Mouse (Mus musculus) kidney, embryonic 14.5 days (tissue): ENCODE results near the gene Insig2. TPM values are rescaled to one million over a fixed set of nuclear protein-coding genes. Genes with fewer than 3 reads are reported as not detected.

Source experiments
- ATAC-seq: fragments of 200-750 bp; cut with Nextera tagmentation; 2 replicates; pipeline ENCODE4 v1.8.0; 2017; ENCODE audit warnings: moderate number of reproducible peaks, mild to moderate bottlenecking, moderate TSS enrichment, moderate library complexity; ENCODE audit not compliant: low FRiP score, low TSS enrichment
- H3K27ac ChIP-seq: fragments of 300-500 bp; sonication (generic); 2 replicates; pipeline ENCODE4 v1.5.1; 2014; ENCODE audit warnings: low read depth, mild to moderate bottlenecking, low read length, moderate library complexity, mixed read lengths
- H3K27me3 ChIP-seq: fragments of 300-500 bp; sonication (generic); 2 replicates; pipeline ENCODE4 v1.6.1; 2014; ENCODE audit warnings: mild to moderate bottlenecking, low read length; ENCODE audit not compliant: control insufficient read depth, insufficient read depth
- H3K36me3 ChIP-seq: fragments of 300-500 bp; sonication (generic); 2 replicates; pipeline ENCODE4 v1.6.1; 2014; ENCODE audit warnings: low read length, mixed read lengths; ENCODE audit not compliant: control insufficient read depth, insufficient read depth
- H3K4me1 ChIP-seq: fragments of 300-500 bp; sonication (generic); 2 replicates; pipeline ENCODE4 v1.6.1; 2014; ENCODE audit warnings: low read length, mixed read lengths; ENCODE audit not compliant: control insufficient read depth, insufficient read depth
- H3K4me2 ChIP-seq: fragments of 300-500 bp; sonication (generic); replicated peaks from 2 replicates; pipeline ENCODE4 v1.6.1; 2014; ENCODE audit warnings: low read depth, mild to moderate bottlenecking, low read length
- H3K4me3 ChIP-seq: fragments of 300-500 bp; sonication (generic); 2 replicates; pipeline ENCODE4 v1.5.1; 2014; ENCODE audit warnings: mild to moderate bottlenecking, low read length
- H3K9ac ChIP-seq: fragments of 300-500 bp; sonication (generic); 2 replicates; pipeline ENCODE4 v1.6.1; 2014; ENCODE audit warnings: low read depth, mild to moderate bottlenecking, low read length, moderate library complexity
- H3K9me3 ChIP-seq: fragments of 300-500 bp; sonication (generic); 2 replicates; pipeline ENCODE4 v1.6.1; 2016; ENCODE audit warnings: low read length; ENCODE audit not compliant: control insufficient read depth
- WGBS: fragments of 180-500 bp; shearing (Covaris S2); extraction: QIAGEN DNeasy Blood & Tissue Kit; methylation state at CpG from one replicate; pipeline ENCODE4 v1.1.7; 2014; 5-methylcytosine and 5-hydroxymethylcytosine counted together
- polyA plus RNA-seq: library from polyadenylated mRNA; unstranded; fragments of >200 nt; fragmentation: Nextera tagmentation; extraction: Ambion mirVana; gene quantifications from 2 replicates; pipeline ENCODE4 v1.2.1, GENCODE M21; 2014

Gene Insig2
- polyA plus RNA-seq, 1 experiment from 2014 or later: 23.3 TPM

- no peak for ATAC-seq
- no peak overlapping the region for H3K27ac ChIP-seq
- no peak overlapping the region for H3K9ac ChIP-seq
- WGBS: 98% methylated on average over 2 of the region's 2 CpGs
- H3K4me2 ChIP-seq: no peak overlapping the region
- no peaks in the 10 kb centered on the region for H3K36me3 ChIP-seq
- no peak overlapping the region for H3K4me3 ChIP-seq
- peaks cover 8% of the 10 kb centered on the region for H3K4me1 ChIP-seq
- no peaks in the 10 kb centered on the region for H3K27me3 ChIP-seq
- no peaks in the 10 kb centered on the region for H3K9me3 ChIP-seq
Measured at GRCm38 (mm10) chr1:121330621-121331020, 1.8 kb downstream of the Insig2 start.

- H3K4me3 ChIP-seq: no peak overlapping the region
- no peak overlapping the region for H3K4me2 ChIP-seq
- no peak overlapping the region for H3K9ac ChIP-seq
- ATAC-seq: no peak
- 63% methylated on average over 2 of the region's 2 CpGs for WGBS
- no peaks in the 10 kb centered on the region for H3K27me3 ChIP-seq
- no peak overlapping the region for H3K27ac ChIP-seq
- no peaks in the 10 kb centered on the region for H3K9me3 ChIP-seq
- H3K4me1 ChIP-seq: peaks cover 8% of the 10 kb centered on the region
- no peaks in the 10 kb centered on the region for H3K36me3 ChIP-seq
Measured at GRCm38 (mm10) chr1:121329391-121329790, 3.0 kb downstream of the Insig2 start.

- H3K27me3 ChIP-seq: no peaks in the 10 kb centered on the region
- H3K4me1 ChIP-seq: peaks cover 8% of the 10 kb centered on the region
- H3K4me3 ChIP-seq: peak overlapping the region; percentile 86
- WGBS: 5% methylated on average over 7 of the region's 7 CpGs
- peak overlapping the region; percentile 87 for H3K27ac ChIP-seq
- peak overlapping the region; percentile 82 for H3K4me2 ChIP-seq
- peak overlapping the region; percentile 79 for H3K9ac ChIP-seq
- no peaks in the 10 kb centered on the region for H3K36me3 ChIP-seq
- H3K9me3 ChIP-seq: no peaks in the 10 kb centered on the region
- peak; percentile 51 for ATAC-seq
Measured at GRCm38 (mm10) chr1:121328193-121328555, 4.2 kb downstream of the Insig2 start.

GRCm38 (mm10) chr1:121327344-121328192, 4.8 kb downstream of the Insig2 start:
- no peaks in the 10 kb centered on the region for H3K9me3 ChIP-seq
- H3K4me2 ChIP-seq: peak overlapping the region; percentile 82
- peak overlapping the region; percentile 86 for H3K4me3 ChIP-seq
- under 1% methylated on average over 55 of the region's 55 CpGs for WGBS
- peak; percentile 98 for ATAC-seq
- H3K36me3 ChIP-seq: no peaks in the 10 kb centered on the region
- H3K27ac ChIP-seq: peak overlapping the region; percentile 87
- H3K9ac ChIP-seq: peak overlapping the region; percentile 79
- no peaks in the 10 kb centered on the region for H3K27me3 ChIP-seq
- H3K4me1 ChIP-seq: peaks cover 12% of the 10 kb centered on the region

GRCm38 (mm10) chr1:121326591-121327343, 5.6 kb downstream of the Insig2 start:
- Histone ChIP-seq H3K4me2 (peak overlapping the region; percentile 82), H3K27me3 (no peaks in the 10 kb centered on the region), H3K27ac (0 out of 2 replicates have a peak overlapping the region, but pooled peaks have one; percentile 87), H3K36me3 (no peaks in the 10 kb centered on the region), H3K4me1 (peaks cover 12% of the 10 kb centered on the region), H3K4me3 (peak overlapping the region; percentile 86), H3K9ac (peak overlapping the region; percentile 79), H3K9me3 (no peaks in the 10 kb centered on the region)
- ATAC-seq: no peak
- WGBS: 23% methylated on average over 18 of the region's 18 CpGs

GRCm38 (mm10) chr1:121323501-121323900, 8.9 kb downstream of the Insig2 start:
- Histone ChIP-seq H3K27me3 (no peaks in the 10 kb centered on the region), H3K9ac (no peak overlapping the region), H3K4me2 (no peak overlapping the region), H3K4me3 (no peak overlapping the region), H3K36me3 (no peaks in the 10 kb centered on the region; the same call in 1 of the 2 replicates), H3K4me1 (peaks cover 10% of the 10 kb centered on the region), H3K9me3 (no peaks in the 10 kb centered on the region), H3K27ac (peak overlapping the region; percentile 48; the same call in 1 of the 2 replicates)
- WGBS: 25% methylated on average over 4 of the region's 4 CpGs
- ATAC-seq: 0 out of 2 replicates have a peak, but pooled peaks have one; percentile 14

- no peak for ATAC-seq
- H3K9ac ChIP-seq: no peak overlapping the region
- no peaks in the 10 kb centered on the region for H3K27me3 ChIP-seq
- no peak overlapping the region for H3K4me3 ChIP-seq
- H3K36me3 ChIP-seq: peaks cover 13% of the 10 kb centered on the region; the same call in 1 of the 2 replicates
- H3K4me1 ChIP-seq: no peaks in the 10 kb centered on the region
- WGBS: 76% methylated on average over 3 of the region's 3 CpGs
- no peak overlapping the region for H3K27ac ChIP-seq
- H3K4me2 ChIP-seq: no peak overlapping the region
- H3K9me3 ChIP-seq: no peaks in the 10 kb centered on the region
Measured at GRCm38 (mm10) chr1:121314766-121315428, 17.5 kb downstream of the Insig2 start.

GRCm38 (mm10) chr1:121313181-121313580, 19.2 kb downstream of the Insig2 start:
- Histone ChIP-seq H3K4me2 (no peak overlapping the region), H3K36me3 (peaks cover 13% of the 10 kb centered on the region; the same call in 1 of the 2 replicates), H3K9ac (no peak overlapping the region), H3K27me3 (no peaks in the 10 kb centered on the region), H3K9me3 (no peaks in the 10 kb centered on the region), H3K27ac (no peak overlapping the region), H3K4me3 (no peak overlapping the region), H3K4me1 (no peaks in the 10 kb centered on the region)
- 93% methylated on average over 1 of the region's 1 CpGs for WGBS
- ATAC-seq: no peak
